Mouse (Mus musculus) cerebellum, adult 9-10 months (tissue): ENCODE measurements around the gene Lrrc59.

Source experiments
- DNase-seq: peaks from one replicate; pipeline ENCODE4 v3.0.0; 2022

Lrrc59 gene

DNA sequence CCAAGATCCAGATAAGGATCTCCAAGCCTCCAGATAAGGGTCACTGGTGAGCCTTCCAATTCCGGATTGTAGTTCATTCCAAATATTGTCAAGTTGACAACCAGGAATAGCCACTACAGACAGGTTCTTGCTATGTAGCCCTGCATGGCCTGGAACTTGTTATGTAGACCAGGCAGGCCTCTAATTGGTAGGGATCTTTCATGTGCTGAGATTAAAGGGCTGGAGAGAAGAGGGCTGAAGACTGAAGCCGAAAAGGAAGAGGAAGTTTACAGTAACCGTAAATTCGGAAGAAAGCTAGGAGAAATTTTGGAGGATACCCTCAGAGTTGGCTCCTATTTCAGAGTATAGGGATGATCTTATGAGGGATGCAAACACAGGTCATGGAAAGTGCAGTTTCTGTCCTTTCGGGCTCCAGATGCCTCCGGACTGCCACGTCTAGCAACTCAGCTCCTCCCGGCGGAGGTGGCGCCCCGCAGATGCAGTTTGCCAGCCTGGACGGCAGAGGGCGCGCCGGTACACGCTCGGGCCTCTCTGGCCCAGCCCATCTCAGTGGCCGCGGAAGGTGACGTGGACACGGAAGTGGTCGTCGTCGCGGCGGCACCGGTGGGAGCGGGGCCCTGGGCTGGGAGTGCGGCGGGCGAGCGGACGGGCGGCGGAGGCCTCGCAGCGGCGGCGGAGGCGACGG, at the start of gene Lrrc59:
TSS of gene Lrrc59 (plus strand) at position 569 of the 685 bp plus-strand sequence.
- DNase-seq: peak; percentile 92

DNA sequence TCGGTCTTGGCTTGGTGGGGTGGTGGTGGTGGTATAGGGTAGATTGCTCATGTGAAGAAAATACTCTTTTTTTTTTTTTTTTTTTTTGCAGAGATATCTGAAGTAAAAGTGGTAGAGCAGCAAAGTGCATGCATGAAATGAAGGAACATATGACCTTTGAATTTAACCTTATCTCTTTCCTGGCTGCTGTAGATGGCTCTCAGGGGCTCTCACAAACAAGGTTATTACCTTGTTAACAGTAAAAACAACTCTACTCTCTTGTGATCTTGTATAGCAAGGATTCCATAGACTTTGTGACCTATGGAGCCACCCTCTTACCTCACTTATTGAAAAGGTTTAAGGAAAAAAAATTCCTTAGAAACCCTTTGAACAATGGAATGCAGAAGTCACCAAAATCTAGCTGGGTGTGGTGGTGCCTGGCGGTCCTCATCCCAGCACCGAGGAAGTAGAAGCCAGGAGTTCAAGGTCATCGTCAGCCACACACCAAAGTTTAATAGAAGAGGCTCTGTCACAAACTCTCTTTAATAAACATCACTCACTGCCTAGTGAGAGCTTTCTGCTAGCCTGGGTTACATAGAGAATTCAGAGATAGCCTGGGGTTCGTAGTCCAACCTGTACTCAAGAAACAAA, 49.3 kb upstream of the Lrrc59 start:
- DNase-seq: no peak

DNA sequence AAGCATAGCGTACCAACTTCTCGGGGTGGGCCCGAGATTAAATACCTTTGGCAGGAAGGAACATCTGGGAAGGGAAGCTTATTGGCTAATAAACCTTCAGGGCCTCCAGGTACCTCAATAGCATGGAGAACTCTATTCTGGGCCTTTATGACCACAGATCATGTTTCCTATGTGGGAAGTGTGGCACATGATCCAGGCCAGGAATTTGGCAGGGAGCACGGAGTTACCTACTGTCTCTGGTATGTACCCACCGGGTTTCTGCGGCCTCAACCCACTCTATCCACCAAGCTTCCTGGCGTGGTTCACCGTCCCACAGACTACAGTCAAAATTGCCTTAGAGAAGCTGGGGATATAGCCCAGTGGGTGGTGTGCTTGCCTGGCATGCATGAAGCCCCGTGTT, 44.5 kb upstream of the Lrrc59 start:
- no peak for DNase-seq

DNA sequence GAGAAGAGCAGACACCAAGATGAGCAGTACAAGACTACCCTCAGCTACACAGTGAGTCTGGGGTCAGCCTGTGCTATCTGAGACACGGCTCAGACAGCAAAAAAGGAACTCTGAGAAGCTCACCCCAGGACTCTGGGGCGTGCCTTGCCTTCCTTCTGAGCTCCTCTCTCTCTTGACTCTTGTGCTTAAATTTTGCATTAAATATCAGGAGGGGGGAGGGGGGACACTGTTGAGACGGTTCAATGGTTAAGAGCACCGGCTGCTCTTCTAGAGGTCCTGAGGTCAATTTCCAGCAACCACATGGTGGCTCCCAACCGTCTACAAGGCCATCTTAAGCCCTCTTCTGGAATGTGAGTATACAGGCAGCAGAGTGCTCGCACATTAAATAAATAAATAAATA, 42.1 kb upstream of the Lrrc59 start:
- DNase-seq: no peak

DNA sequence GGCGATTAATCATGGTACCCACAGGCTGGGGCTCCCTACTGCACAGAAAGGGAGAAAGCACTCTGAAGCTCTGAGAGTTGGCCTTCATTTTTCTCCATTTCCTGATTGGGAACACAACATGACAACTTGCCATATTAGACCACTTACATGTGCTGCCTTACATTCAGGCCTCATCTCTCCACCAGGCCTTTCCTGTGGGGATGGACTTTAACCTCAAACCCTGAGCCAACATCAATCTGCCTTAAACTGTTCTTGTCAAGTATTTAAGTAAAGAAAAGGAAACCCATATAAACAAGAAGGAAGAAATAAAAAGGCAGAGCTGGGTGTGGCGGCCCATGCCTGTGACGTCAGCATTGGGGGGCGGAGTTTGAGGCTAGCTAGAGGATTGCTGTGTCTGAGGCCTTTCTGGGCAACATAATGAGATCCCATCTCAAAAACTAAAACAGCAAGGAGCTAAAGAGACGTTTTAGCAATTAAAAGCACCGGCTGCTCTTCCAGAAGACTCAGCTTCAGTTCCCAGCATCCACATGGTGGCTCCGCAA, 33.2 kb upstream of the Lrrc59 start:
- no peak for DNase-seq

DNA sequence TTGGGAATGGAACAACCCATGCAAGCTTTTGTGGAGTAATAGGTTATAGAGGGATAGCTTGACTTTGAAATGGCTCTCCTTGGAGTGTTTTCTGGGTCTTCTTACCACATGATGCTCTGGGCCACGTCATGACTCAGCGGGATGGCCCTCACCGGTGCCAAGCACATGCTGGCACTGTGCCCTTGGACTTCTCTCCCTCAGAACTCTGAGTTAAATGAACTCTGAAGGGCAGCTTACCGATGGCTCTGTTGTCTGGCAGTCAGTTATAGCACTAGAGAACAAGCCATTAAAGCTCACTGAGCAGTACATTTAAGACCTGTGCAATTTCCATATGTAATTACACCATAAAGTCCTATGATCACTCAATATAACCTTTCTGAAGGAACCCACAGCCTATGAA, 32.2 kb upstream of the Lrrc59 start:
- DNase-seq: no peak

DNA sequence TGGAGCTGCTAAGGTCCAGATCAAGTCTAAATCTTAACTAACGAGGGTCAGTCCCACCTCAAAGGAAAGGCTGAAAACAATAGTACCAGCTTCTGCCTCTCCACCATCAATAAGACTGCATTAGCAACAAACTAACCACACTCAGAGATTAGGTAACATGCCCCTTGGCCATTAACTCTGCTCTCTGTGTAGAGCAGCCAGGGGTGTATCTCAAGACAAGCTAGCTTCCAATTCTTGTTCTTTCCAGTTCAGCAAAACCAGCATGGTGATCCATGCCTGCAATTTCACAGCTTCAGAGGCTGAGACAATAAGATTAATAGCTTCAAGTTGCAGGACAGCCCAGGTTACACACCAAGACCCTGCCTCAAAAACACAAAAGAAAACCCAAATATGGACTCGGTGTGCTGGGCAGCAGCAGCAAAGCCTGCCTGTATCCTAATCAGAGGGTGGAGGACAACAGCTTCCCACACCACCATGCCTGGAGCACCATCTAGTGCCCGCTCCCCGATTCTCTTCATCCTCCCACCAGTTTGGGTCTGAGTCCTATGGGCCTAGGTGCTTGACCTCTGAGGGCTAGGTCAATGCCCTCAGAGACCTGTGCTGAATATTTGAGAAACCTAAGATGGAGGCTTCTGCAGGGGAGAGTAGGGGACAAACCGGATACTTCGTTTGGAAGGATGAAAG, 31.0 kb upstream of the Lrrc59 start:
- no peak for DNase-seq

DNA sequence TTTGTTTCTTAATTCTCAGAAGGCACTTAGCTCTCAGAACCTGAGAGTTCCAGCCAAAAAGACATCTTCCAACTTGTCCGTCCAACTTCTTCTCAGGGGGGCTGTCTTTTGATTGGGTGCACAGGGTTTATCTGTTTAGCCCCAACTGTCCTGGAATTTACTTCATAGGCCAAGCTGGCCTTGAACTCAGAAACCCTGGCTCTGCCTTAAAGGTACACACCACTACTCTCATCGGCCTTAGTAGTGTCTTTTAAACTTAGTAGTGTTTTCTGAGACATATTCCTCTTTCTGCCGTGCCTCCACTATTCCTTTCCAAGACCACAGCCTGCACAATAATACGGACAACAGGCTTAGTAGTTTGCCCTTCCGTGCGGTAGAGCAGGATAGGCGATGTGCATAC, 29.1 kb upstream of the Lrrc59 start:
- DNase-seq: no peak

DNA sequence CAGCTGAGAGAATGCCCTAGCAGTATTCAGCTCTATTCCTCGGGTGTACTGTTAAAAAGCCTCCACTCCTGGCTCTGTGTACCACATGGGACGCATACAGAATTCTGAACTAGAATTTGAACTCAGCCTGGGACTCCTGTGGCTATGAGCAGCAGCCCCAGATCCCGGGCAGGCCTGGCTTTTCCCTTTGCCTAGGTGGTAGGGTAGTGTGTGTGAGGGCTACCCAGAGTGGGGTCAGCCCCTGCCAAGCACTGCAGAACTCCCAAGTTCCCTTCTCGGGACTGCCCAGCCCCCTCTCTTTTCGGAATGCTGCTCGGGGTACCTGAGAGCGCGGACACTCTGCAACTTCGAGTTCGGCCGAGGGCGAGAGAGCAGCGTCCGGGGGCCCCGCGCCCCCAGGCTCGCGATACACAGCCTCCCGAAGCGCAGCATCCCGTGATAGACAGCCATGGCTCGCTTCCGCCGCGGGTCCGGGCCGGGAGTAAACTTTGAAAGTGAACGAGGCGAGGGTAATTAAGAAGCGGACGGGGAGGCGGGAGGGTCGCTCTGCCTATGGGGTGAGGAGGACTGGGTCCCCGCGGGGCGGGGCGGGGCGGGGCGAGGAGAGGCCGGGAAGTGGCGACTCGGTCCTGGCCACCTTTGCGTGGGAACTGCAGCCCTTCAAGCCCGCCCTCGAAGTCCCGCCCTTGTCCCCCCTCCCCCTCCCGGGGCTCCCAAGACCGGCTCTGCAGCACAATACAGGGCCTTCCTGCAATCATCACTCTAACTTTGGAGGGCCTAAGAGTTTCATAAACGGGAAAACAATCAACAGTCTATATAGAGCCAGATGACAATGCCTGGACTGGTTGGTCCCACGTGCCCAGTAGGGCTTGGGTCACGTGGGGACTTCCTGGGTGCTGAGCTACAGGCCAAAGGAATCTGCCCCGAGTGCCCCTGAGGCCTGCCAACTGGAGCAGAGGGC, 28.0 kb upstream of the Lrrc59 start, which contains the start of gene Acsf2:
TSS of gene Acsf2 (minus strand) at position 551 of the 961 bp plus-strand sequence.
- no peak for DNase-seq

DNA sequence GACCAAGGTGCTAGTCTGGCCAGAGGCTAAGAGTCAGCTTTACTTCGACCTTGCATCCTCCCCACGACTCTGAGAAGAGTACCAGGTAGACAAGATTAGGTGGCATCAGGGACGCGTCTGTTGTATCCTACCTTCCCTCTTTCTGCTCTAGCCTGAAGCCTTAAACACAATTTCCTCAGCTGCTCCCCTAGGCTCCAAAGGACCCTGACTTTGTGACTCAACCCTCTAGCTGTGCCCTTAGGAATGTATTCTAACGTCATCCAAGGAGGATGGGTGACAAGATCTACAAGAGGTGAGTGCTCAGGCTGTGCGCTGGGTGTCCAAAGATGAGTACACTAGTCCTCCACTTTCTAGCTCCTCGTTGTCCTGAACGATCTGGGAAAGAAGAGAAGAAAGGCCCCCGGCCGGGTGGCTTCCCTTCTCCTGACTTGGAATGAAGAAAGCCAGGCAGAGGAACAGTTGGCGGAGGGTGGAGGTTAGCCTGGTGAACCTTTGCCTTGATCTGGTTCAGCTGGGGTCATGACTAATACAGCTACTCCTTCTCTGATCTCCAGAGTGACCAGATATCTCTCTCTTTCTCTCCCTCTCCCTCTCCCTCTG, 27.1 kb upstream of the Lrrc59 start:
- no peak for DNase-seq

DNA sequence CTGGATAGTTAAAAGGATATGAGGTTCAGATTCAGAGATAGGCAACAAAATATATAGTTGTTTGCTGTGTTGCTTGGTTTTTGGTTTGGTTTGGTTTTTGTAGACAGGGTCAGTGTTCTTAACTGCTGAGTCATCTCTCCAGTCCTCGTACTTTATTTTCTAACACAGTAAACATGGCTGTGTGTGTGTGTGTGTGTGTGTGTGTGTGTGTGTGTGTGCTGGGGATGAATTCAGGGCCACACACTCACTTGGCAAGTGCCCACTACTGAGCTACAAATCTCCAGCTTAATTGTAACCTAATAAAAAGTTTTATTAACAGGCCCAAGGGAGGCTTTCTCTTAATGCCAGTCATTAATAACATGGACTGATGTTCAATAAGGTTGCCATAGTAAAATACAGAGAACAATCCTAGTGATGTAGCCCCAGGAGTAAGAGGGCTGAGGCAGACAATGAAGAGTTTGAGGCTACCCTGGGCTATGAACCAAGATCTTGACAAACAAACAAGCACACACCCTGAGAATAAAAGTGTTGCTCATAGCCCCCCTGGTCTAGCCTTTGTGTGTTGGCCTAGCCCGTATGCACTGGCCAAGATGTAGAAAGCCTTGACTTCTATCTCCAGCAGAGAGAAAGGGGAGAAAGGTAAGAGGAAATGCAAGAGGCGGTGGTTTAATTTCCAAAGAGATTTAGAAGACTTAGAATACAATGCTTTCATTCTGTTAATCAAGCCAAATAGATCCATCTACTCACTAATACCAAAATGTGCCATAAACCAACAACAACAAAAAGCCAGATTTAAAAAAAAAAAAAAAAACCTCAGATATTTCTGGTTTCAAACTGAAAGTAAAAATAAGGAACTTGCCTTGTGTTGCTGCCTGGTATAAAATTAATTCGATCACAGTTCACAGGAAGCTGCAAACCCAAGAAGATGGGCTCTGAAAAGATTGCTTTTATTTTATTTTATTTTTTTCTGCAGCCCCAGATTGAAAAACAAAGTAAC, 18.5 kb upstream of the Lrrc59 start:
- DNase-seq: no peak

DNA sequence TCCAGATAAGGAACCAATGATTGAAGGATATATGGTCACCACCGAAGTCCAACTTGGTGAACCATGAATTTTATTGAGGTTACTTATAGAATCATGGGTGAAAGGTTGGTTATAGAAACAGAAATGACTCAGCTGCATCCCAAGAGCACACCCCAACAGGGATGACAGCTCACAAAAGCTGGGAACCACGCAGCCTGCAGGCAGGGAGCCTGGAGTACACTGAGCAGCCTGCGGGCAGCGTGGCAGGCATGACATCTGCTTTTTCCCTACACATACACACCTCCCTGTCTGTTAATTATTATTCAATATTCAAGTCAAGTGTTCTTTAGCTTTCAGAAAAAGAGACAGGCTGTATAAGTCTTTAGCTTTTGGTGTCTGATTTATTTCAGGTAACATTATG, 15.0 kb upstream of the Lrrc59 start:
- no peak for DNase-seq

DNA sequence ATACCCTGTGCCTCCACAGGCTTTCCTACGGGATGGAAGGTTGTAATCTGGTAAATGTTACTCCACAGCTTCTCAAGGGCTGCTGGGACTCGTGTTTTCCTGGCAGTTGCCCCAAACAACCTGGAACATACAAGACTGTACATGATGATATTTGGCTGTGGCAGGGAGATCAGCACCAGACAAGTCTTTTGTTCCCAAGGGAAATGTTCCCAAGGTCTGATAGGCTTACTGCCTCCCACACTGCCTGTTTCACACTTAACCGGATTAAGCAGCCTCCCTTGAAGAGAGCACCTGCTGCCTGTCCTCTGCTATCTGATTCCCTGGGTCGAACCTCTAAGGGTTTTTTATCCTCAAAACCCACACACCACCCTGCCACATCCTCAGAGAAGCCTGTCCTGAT, 14.1 kb upstream of the Lrrc59 start:
- DNase-seq: no peak

DNA sequence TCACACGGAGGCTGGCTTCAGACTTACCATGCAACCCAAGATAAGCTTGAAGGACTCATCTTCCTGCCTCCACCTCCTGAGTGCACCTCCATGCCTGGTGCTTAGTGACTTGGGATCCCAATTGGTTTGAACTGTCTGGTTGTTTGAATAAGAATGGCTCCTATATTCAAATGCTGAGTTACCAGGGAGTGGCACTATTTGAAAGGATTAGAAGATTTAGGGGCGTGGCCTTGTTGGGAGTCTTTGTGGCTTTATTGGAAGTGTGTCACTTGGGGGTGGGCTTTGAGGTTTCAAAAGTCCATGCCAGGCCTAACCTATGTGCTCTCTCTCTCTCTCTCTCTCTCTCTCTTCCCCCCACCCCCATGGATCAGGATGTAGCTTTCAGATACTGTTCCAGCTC, 11.9 kb upstream of the Lrrc59 start:
- no peak for DNase-seq

DNA sequence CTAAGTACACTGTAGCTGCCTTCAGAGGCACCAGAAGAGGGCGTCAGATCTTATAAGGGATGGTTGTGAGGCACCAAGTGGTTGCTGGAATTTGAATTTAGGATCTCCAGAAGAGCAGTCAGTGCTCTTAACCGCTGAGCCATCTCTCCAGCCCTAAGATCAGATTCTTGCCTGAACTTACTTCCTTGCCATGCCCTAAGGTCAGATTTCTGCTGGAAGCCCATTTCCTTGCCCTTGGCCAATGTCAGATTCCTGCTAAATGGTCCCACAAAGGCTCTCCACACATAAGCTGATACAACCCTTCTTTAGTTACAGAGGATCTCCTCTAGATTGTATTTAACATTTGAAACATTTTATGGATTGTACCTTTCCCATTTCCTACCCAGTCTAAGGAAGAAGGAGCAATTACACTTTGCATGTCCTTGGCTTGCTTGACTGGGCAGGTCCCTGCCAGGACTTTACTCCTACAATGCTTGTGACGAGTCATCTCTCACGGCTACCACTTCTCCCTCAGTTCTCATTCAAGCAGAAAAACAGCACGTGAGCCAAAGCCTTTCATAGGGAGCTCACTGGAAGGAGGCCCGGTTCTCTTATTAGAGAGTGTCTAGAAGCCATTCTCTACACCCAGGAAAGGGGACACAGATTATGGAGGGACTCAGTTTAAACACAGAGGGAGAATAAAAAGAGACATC, 8.7 kb upstream of the Lrrc59 start:
- no peak for DNase-seq

DNA sequence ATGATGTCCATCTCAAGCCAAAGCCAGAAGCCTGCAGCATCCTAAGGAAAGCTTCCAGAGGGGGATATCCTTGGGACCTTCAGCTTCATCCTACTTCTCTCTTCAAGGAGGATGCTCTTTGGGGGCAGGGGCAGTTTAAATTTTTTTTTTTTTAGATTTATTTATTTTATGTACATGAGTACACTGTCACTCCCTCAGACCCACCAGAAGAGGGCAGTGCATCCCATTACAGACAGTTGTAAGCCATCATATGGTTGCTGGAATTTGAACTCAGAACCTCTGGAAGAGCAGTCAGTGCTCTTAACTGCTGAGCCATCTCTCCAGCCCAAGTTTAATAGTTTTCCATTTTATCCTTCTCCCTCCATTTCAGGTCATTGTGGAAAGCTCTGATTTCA, 8.1 kb upstream of the Lrrc59 start:
- no peak for DNase-seq

DNA sequence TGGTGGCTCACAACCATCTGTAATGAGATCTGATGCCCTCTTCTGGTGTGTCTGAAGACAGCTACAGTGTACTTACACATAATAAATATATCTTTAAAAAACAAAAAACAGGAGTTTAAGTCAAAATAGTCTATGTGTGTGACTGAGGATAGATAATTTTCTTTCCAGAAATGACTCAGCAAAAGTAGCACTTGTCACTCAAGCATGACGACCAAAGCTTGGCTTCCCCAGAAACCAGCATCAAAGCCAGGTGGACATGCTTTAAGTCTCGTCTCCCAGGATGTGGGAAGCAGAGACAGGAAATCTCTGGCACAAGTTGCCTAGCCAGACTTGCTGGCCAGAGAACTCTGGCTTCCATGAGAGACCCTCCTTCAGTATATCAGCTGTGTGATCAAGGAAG, 7.4 kb upstream of the Lrrc59 start:
- no peak for DNase-seq

DNA sequence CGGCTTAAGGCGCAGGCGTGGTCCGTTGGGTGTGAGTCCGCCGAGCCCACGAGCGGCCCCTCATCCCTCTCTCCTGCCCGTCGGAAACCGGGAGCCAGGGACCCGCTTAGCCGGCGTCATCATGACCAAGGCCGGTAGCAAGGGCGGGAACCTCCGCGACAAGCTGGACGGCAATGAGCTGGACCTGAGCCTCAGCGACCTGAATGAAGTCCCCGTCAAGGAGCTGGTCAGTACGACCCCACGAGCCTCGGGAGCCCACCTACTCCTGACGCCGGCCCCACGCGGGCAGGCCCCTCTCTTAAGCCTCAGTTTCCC, 274 bp downstream of the Lrrc59 start:
- DNase-seq: no peak

DNA sequence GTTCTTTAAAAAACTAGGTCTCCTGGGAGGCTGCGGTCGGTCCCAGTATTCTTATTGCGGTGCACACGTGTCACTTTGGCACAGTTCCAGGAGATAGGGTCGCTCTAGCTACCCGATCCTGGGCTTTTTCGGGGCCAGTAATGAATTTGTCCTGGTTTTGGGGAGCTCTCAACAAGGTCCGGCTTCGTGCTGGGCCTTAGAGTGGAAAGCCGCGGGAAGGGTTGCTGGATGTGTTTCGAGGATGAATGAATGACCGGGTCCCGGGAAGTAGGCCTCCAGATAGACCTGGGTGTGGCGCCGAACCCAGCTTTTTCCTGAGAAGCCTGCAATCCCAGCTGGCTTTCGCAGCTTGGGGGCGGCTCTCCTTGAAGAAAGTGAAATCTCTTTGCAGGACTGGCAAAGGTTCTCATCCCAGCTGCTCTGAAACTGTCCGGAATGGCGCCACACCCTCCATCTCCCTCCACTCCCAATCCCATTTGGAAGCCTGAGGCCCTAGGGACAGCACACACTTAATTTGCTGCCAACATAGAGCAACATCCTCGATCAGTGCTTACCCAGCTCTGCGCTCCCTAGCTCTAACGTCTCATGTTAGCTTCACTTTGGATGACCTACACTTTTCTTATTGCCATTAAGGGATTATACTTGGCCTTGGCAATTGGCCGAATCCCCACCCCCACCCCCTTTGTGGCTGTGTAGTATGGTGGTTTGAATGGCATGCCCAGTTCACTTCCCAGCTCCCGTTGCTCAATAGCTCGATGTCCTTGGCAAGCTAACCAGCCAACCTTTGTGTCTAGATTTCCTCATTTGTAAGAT, 838 bp downstream of the Lrrc59 start:
- peak; percentile 31 for DNase-seq

DNA sequence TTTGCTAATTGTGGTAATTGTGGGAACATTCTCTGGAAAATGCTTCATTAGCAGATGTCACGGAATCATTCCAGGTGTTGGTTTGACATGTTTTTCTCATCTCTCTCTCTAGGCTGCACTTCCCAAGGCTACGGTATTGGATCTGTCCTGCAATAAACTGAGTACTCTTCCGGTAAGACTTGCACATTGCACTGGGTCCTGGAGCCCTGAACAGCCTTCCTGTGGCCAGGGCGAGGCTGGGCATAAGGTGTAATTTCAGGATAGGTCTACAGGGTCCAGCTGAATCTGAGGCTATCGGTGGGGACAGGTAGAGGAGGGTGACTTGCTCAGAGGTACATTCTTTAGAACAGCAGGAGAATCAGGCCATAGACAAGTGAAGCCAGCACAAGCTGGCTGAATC, 2.4 kb downstream of the Lrrc59 start:
- no peak for DNase-seq
